Mouse (Mus musculus) bone marrow macrophage, adult 2 months (primary cell): ENCODE data around the gene Igfbp5.
A peak's percentile ranks its signal among the peaks of the same experiment; 100 is the strongest.

ENCODE experiments used
- CTCF ChIP-seq: IDR thresholded peaks from 2 replicates; pipeline ENCODE4 v1.5.1; 2012; ENCODE audit warnings: low read depth, mild to moderate bottlenecking, low read length, moderate library complexity
- POLR2A ChIP-seq: IDR thresholded peaks from 2 replicates; pipeline ENCODE4 v1.6.1; 2012; ENCODE audit warnings: mild to moderate bottlenecking, low read depth, low read length, borderline replicate concordance

GRCm38 (mm10) chr1:72865900-72866299 is 8.8 kb downstream of the Igfbp5 start:
- TF ChIP-seq CTCF (peak; percentile 89), POLR2A (no peak)
